Mouse (Mus musculus) forebrain, embryonic 15.5 days (tissue): ENCODE results near the gene Igflr1. TPM values are rescaled to one million over a fixed set of nuclear protein-coding genes. Genes with fewer than 3 reads are reported as not detected.

Source experiments
- ATAC-seq: fragments of 200-750 bp; cut with Nextera tagmentation; replicated peaks from 2 replicates; pipeline ENCODE4 v1.8.0; 2017; ENCODE audit warnings: mild to moderate bottlenecking, moderate TSS enrichment, moderate library complexity
- H3K27ac ChIP-seq: fragments of 300-500 bp; sonication (generic); replicated peaks from 2 replicates; pipeline ENCODE4 v1.5.1; 2015; ENCODE audit warnings: mild to moderate bottlenecking, inconsistent platforms
- H3K27me3 ChIP-seq: fragments of 300-500 bp; sonication (generic); 2 replicates; pipeline ENCODE4 v1.6.1; 2015; ENCODE audit warnings: inconsistent platforms
- H3K36me3 ChIP-seq: fragments of 300-500 bp; sonication (generic); 2 replicates; pipeline ENCODE4 v1.6.1; 2015; ENCODE audit warnings: mild to moderate bottlenecking, inconsistent platforms
- H3K4me1 ChIP-seq: fragments of 300-500 bp; sonication (generic); 2 replicates; pipeline ENCODE4 v1.6.1; 2015; ENCODE audit warnings: inconsistent platforms
- H3K4me2 ChIP-seq: fragments of 300-500 bp; sonication (generic); replicated peaks from 2 replicates; pipeline ENCODE4 v1.6.1; 2015; ENCODE audit warnings: mild to moderate bottlenecking, inconsistent platforms
- H3K4me3 ChIP-seq: fragments of 300-500 bp; sonication (generic); 2 replicates; pipeline ENCODE4 v1.5.1; 2015; ENCODE audit warnings: mild to moderate bottlenecking, inconsistent platforms
- H3K9ac ChIP-seq: fragments of 300-500 bp; sonication (generic); replicated peaks from 2 replicates; pipeline ENCODE4 v1.6.1; 2015; ENCODE audit warnings: mild to moderate bottlenecking, inconsistent platforms
- H3K9me3 ChIP-seq: fragments of 300-500 bp; sonication (generic); 2 replicates; pipeline ENCODE4 v1.6.1; 2016; ENCODE audit warnings: inconsistent platforms
- WGBS: fragments of 180-500 bp; shearing (Covaris S2); methylation state at CpG from one replicate; pipeline ENCODE4 v1.1.7; 2015; ENCODE audit warnings: mixed read lengths; 5-methylcytosine and 5-hydroxymethylcytosine counted together
- polyA plus RNA-seq: library from polyadenylated mRNA; unstranded; fragments of >200 nt; fragmentation: Nextera tagmentation; extraction: Ambion mirVana; gene quantifications from 2 replicates; pipeline ENCODE4 v1.2.1, GENCODE M21; 2015

Igflr1 gene
- polyA plus RNA-seq, 1 experiment from 2014 or later: 6.6 TPM

DNA sequence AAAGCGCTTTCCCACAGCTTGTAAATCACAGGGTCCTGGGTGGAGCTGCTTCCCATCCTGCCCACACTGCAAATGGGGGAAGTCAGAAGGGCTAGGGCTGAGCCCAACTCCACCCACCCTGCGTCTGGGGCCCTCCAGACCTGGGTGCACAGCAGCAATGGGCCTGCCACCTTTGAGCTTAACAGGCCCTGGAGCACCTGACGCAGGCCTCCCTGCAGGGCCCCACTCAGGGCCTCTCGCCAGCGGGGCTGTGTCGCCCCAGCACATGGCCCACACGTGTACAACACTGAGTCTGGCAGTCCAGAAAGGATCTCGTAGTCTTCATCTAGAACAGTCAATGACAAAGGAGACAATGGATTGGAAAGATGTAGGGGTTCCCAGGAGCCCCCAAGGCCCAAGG is 14.7 kb downstream of the Igflr1 start:
- Histone ChIP-seq H3K4me1 (no peaks in the 10 kb centered on the region), H3K36me3 (peaks cover 99% of the 10 kb centered on the region), H3K4me3 (no peak overlapping the region), H3K4me2 (no peak overlapping the region), H3K27ac (no peak overlapping the region), H3K27me3 (no peaks in the 10 kb centered on the region), H3K9me3 (no peaks in the 10 kb centered on the region), H3K9ac (no peak overlapping the region)
- no peak for ATAC-seq
- WGBS: 91% methylated on average over 8 of the region's 8 CpGs

GRCm38 (mm10) chr7:30581547-30581946 is 16.3 kb downstream of the Igflr1 start:
- WGBS: 95% methylated on average over 16 of the region's 16 CpGs

GRCm38 (mm10) chr7:30584339-30584738 is 19.1 kb downstream of the Igflr1 start:
- Histone ChIP-seq H3K27ac (no peak overlapping the region), H3K9me3 (no peaks in the 10 kb centered on the region), H3K4me1 (peaks cover 16% of the 10 kb centered on the region), H3K36me3 (peaks cover 68% of the 10 kb centered on the region), H3K4me3 (no peak overlapping the region), H3K27me3 (no peaks in the 10 kb centered on the region), H3K4me2 (no peak overlapping the region), H3K9ac (no peak overlapping the region)
- ATAC-seq: no peak
- WGBS: 93% methylated on average over 10 of the region's 10 CpGs

More at GRCm38 (mm10) chr7:30581547-30581946, 16.3 kb downstream of the Igflr1 start:
- Histone ChIP-seq H3K4me2 (no peak overlapping the region), H3K4me3 (no peak overlapping the region), H3K27me3 (no peaks in the 10 kb centered on the region), H3K9me3 (no peaks in the 10 kb centered on the region), H3K36me3 (peaks cover 96% of the 10 kb centered on the region), H3K4me1 (peaks cover 2% of the 10 kb centered on the region), H3K9ac (no peak overlapping the region), H3K27ac (no peak overlapping the region)
- no peak for ATAC-seq

DNA sequence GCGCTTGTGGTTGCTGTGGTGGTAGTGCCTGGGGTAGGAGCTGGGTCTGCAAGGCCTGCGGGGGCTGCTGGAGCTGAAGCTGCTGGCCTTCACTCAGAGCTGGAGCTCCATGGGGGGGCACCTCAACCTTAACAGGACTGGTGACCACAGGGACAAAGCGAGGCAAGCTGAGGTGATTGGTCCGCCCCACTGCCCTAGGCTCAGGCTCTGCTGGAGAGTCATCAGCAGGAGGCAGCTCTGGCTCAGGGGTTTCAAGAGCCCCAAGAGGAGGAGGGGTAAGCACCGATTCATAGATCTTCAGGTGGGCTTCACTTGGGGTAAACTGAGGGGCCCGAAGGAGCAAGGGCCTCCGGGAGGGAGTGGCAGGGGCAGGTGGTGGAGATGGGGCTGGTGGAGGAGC is 19.9 kb downstream of the Igflr1 start:
- 93% methylated on average over 7 of the region's 7 CpGs for WGBS

DNA sequence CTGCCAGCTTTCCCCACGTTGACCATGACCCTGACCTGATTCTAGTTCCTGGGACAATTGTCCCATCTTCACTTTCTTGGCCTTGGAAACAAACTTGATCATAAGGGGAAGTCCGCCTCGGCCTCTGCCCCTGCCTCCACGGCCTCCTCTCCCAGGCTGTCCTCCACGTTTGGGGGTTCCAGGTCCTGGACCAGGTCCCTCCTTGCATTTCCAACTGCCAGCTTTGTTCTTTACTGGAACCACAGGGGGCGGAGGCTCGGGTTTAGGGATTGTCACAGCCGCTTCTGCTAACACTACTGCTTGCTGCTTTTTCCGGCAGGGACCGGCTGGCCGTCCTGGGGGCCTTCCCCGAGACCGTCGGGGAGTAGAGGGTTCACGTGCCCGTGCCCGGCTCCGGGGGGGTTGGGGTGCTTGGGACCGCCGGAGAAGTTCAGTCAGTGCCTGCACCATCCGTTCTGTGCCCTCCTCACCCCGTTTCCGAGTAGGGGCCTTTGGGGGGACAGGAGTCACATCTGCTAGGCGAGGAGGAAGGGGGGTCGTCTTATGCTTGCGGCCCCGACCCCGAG is 21.3 kb downstream of the Igflr1 start:
- 88% methylated on average over 28 of the region's 28 CpGs for WGBS
- H3K4me3 ChIP-seq: peak overlapping the region; percentile 95; the same call in 1 of the 2 replicates
- peaks cover 24% of the 10 kb centered on the region for H3K4me1 ChIP-seq
- H3K9me3 ChIP-seq: no peaks in the 10 kb centered on the region
- no peak for ATAC-seq
- peak overlapping the region; percentile 82 for H3K4me2 ChIP-seq
- no peaks in the 10 kb centered on the region for H3K27me3 ChIP-seq
- peaks cover 47% of the 10 kb centered on the region for H3K36me3 ChIP-seq
- no peak overlapping the region for H3K27ac ChIP-seq
- 0 out of 2 replicates have a peak overlapping the region, but pooled peaks have one; percentile 95 for H3K9ac ChIP-seq

More for the DNA sequence above, 19.9 kb downstream of the Igflr1 start:
- Histone ChIP-seq H3K27ac (no peak overlapping the region), H3K9me3 (no peaks in the 10 kb centered on the region), H3K36me3 (peaks cover 60% of the 10 kb centered on the region), H3K27me3 (no peaks in the 10 kb centered on the region), H3K9ac (no peak overlapping the region), H3K4me2 (no peak overlapping the region), H3K4me3 (no peak overlapping the region), H3K4me1 (peaks cover 24% of the 10 kb centered on the region)
- ATAC-seq: no peak

DNA sequence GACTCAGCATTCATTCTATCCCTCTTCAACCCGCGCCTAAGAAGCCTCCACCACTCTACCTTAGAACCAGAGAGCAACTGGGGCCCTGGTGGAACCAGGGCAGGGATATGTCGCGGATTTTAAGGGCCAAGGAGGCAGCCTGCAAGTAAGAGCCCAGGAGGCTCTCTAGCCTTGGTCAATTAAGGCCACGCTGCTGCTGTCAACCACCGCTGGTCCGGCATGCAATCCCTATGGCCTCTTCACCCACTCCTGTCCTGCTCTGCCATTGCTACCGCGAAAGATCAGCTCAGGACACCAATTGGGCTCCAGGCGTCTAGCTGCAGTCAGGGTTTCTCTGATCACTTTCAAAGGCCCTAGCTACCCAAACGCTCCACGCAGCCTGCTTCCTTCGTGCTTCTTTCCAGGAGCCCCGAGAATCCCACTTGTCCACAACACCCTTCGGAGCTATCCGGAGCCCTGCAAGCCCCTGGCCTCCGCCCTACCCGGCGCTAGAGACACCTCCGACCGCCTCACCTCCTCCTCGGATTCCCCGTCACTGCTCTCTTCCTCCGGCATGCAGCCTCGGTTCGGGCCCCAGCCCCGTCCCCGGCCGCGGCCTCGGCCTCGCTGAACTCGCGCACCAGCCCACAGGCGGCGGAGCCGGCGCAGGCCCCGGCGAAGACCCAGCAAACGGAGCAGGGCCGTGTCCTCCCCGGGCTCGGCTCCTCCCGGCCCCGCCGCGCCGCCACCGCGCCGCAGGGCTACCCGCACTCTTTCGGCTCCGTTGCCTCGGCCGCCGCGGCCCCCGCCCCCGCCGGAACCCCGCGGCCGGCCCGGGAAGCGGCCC is 22.8 kb downstream of the Igflr1 start:
- Histone ChIP-seq H3K4me1 (peaks cover 24% of the 10 kb centered on the region), H3K4me2 (peak overlapping the region; percentile 82), H3K36me3 (peaks cover 31% of the 10 kb centered on the region), H3K9ac (peak overlapping the region; percentile 95), H3K9me3 (no peaks in the 10 kb centered on the region), H3K27ac (peak overlapping the region; percentile 93), H3K4me3 (peak overlapping the region; percentile 95), H3K27me3 (no peaks in the 10 kb centered on the region)
- ATAC-seq: peak; percentile 42
- 0% methylated on average over 56 of the region's 67 CpGs for WGBS

GRCm38 (mm10) chr7:30588676-30589434 is 23.6 kb downstream of the Igflr1 start, which contains the start of gene Kmt2b:
TSS of gene Kmt2b (minus strand) at chr7:30588726.
- peaks cover 23% of the 10 kb centered on the region for H3K36me3 ChIP-seq
- H3K9ac ChIP-seq: peak within 1 kb of the TSS; percentile 95
- peak; percentile 95 for ATAC-seq
- no peaks in the 10 kb centered on the region for H3K27me3 ChIP-seq
- no peaks in the 10 kb centered on the region for H3K9me3 ChIP-seq
- H3K27ac ChIP-seq: peak within 1 kb of the TSS; percentile 93
- H3K4me3 ChIP-seq: peak within 1 kb of the TSS; percentile 95
- peaks cover 24% of the 10 kb centered on the region for H3K4me1 ChIP-seq
- peak within 1 kb of the TSS; percentile 82 for H3K4me2 ChIP-seq
- under 1% methylated on average over 59 of the region's 68 CpGs for WGBS

- peak; percentile 67 for ATAC-seq
- H3K9ac ChIP-seq: peak overlapping the region; percentile 95
- WGBS: 31% methylated on average over 40 of the region's 40 CpGs
- H3K27me3 ChIP-seq: no peaks in the 10 kb centered on the region
- peaks cover 24% of the 10 kb centered on the region for H3K4me1 ChIP-seq
- H3K4me2 ChIP-seq: peak overlapping the region; percentile 78
- peak overlapping the region; percentile 95 for H3K4me3 ChIP-seq
- no peaks in the 10 kb centered on the region for H3K9me3 ChIP-seq
- H3K36me3 ChIP-seq: peaks cover 15% of the 10 kb centered on the region
- peak overlapping the region; percentile 93 for H3K27ac ChIP-seq
These were observed 24.4 kb downstream of the Igflr1 start for GRCm38 (mm10) chr7:30589435-30590301.

DNA sequence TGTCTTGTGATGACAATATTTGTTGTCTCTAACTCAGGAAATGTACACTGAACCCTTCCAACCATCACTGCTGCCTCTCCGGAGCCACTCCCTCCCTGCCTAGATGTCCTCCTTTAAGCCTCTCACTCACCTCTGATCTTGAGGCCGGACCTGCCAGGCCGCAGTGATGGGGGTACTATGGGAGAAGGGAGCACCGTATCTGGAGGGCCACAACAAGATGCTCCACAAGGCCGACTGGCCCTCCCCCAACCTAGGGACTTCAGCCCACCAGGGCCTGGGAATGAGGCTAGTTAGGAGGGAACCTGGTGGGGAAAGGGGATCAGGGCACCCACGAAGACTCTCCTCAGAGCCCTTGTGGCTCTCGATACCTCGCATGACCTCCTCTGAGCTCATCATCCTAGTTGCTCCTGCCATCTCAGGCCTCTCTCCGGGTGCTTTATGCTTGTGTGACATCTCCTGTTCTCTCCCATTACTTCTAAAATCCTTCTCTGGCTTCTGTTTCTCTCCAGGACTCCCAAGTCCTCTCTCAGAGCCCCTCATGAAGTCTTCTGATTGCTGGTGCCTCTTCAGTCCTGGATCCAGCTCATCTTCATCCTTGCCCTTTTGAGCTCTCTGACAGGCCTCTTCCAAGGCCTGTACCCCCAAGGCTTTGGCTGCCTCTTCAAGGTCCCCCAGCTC is 25.8 kb downstream of the Igflr1 start:
- Histone ChIP-seq H3K9me3 (no peaks in the 10 kb centered on the region), H3K27me3 (no peaks in the 10 kb centered on the region), H3K36me3 (peaks cover 2% of the 10 kb centered on the region; the same call in 1 of the 2 replicates), H3K27ac (no peak overlapping the region), H3K4me1 (peaks cover 24% of the 10 kb centered on the region), H3K4me2 (no peak overlapping the region), H3K4me3 (no peak overlapping the region), H3K9ac (no peak overlapping the region)
- no peak for ATAC-seq
- 82% methylated on average over 9 of the region's 9 CpGs for WGBS

- H3K27ac ChIP-seq: no peak overlapping the region
- 26% methylated on average over 4 of the region's 4 CpGs for WGBS
- no peaks in the 10 kb centered on the region for H3K27me3 ChIP-seq
- H3K36me3 ChIP-seq: no peaks in the 10 kb centered on the region
- ATAC-seq: no peak
- H3K4me3 ChIP-seq: no peak overlapping the region
- H3K9me3 ChIP-seq: no peaks in the 10 kb centered on the region
- H3K4me2 ChIP-seq: no peak overlapping the region
- H3K9ac ChIP-seq: no peak overlapping the region
- H3K4me1 ChIP-seq: peaks cover 22% of the 10 kb centered on the region
These were observed 26.4 kb downstream of the Igflr1 start for GRCm38 (mm10) chr7:30591605-30591951.
